Mouse (Mus musculus) heart, adult 2 months (tissue): Measurements from ENCODE around the gene Egfl8.

Source experiments
- CTCF ChIP-seq: fragments of 200-600 bp; IDR thresholded peaks from 2 replicates; pipeline ENCODE4 v1.8.1; 2022; ENCODE audit warnings: antibody characterized with exemption, mild to moderate bottlenecking, moderate library complexity
- EP300 ChIP-seq: fragments of 200-500 bp; IDR thresholded peaks from 2 replicates; pipeline ENCODE4 v1.6.1; 2011; ENCODE audit warnings: low read depth, low read length, control low read depth; ENCODE audit not compliant: insufficient read depth
- POLR2A ChIP-seq: fragments of 200-500 bp; IDR thresholded peaks from 2 replicates; pipeline ENCODE4 v1.6.1; 2011; ENCODE audit warnings: mild to moderate bottlenecking, low read depth, low read length, control low read depth; ENCODE audit not compliant: insufficient read depth

- TF ChIP-seq CTCF (no peak), POLR2A (no peak), EP300 (no peak)
Measured at GRCm38 (mm10) chr17:34654392-34654791, 38.6 kb upstream of the Egfl8 start.
